Mouse (Mus musculus) megakaryocyte progenitor cell, adult 5-6 weeks (primary cell): ENCODE measurements around the gene March8. TPM values are rescaled to one million over a fixed set of nuclear protein-coding genes. Genes with fewer than 3 reads are reported as not detected.

Experiments used
- ATAC-seq: replicated peaks from 2 replicates; pipeline ENCODE4 v1.8.0; 2016; ENCODE audit warnings: mild to moderate bottlenecking, moderate TSS enrichment, inconsistent platforms; ENCODE audit not compliant: poor library complexity
- total RNA-seq, 2 experiments: library from RNA; stranded (forward) in 1 of 2; stranded (reverse) in 1 of 2; fragments of 157-497, 149-512 nt in 1 of 2; fragments of 200-1000 nt in 1 of 2; gene quantifications; 2 replicates each; pipeline versions ENCODE4 v1.2.3 to v1.2.4; 2015 to 2017

The March8 gene
- total RNA-seq, 2 experiments from 2014 or later = 15.6 to 18.1 TPM

- peak; percentile 12 for ATAC-seq
These were observed 118.7 kb downstream of the March8 start for GRCm38 (mm10) chr6:116456482-116456881.

GRCm38 (mm10) chr6:116458728-116459127 is 120.9 kb downstream of the March8 start:
- peak; percentile 27 for ATAC-seq

Other genes with a start within 250 kb of the March8 start
- gene Tmcc1, start 144.5 kb upstream of the March8 start, total RNA-seq (2015) = 7.8 and 9.7 TPM in 2 replicates
- 11.4 and 15.6 TPM in 2 replicates for gene Tmcc1, start 144.5 kb upstream of the March8 start, total RNA-seq (2017)
- 30.8 and 39.0 TPM in 2 replicates for gene Washc2, start 130.0 kb upstream of the March8 start, total RNA-seq (2015)
- gene Washc2, start 130.0 kb upstream of the March8 start, total RNA-seq (2017) = 47.5 and 57.1 TPM in 2 replicates
- 31.0 and 32.1 TPM in 2 replicates for gene Zfand4, start 73.8 kb upstream of the March8 start, total RNA-seq (2015)
- 25.1 and 29.3 TPM in 2 replicates for gene Zfand4, start 73.8 kb upstream of the March8 start, total RNA-seq (2017)
- gene Alox5, start 123.2 kb downstream of the March8 start, total RNA-seq (2015) = 8.1 and 9.5 TPM in 2 replicates
- 5.9 and 12.3 TPM in 2 replicates for gene Alox5, start 123.2 kb downstream of the March8 start, total RNA-seq (2017)
- not detected in 2 replicates for gene Olfr211, start 151.1 kb downstream of the March8 start, total RNA-seq (2015)
- gene Olfr211, start 151.1 kb downstream of the March8 start, total RNA-seq (2017) = not detected in 2 replicates
- gene Olfr212, start 168.5 kb downstream of the March8 start, total RNA-seq (2015) = 0.07 and 0.20 TPM in 2 replicates
- not detected in 2 replicates for gene Olfr212, start 168.5 kb downstream of the March8 start, total RNA-seq (2017)
- gene Olfr213, start 200.4 kb downstream of the March8 start, total RNA-seq (2015) = not detected in 2 replicates
- gene Olfr213, start 200.4 kb downstream of the March8 start, total RNA-seq (2017) = not detected in 2 replicates
- 0.67 and 0.98 TPM in 2 replicates for gene Gm5580, start 213.1 kb downstream of the March8 start, total RNA-seq (2015)
- gene Gm5580, start 213.1 kb downstream of the March8 start, total RNA-seq (2017) = 0.29 and 0.30 TPM in 2 replicates
- not detected in 2 replicates for gene Olfr214, start 216.2 kb downstream of the March8 start, total RNA-seq (2015)
- not detected in 2 replicates for gene Olfr214, start 216.2 kb downstream of the March8 start, total RNA-seq (2017)
- not detected in 2 replicates for gene Olfr215, start 246.2 kb downstream of the March8 start, total RNA-seq (2015)
- gene Olfr215, start 246.2 kb downstream of the March8 start, total RNA-seq (2017) = not detected in 2 replicates